Mouse (Mus musculus) mouse trophoblast stem cell (cell line): ENCODE results near the gene Clec3b.

Experiments used
- in situ Hi-C, 2 experiments: fragments of 300-500 bp; cut with MseI, MboI; formaldehyde crosslinking; loops; 2 replicates in 1 of 2; 3 replicates in 1 of 2; pipeline ENCODE4 v1.15.1; 2025

The Clec3b gene

DNA sequence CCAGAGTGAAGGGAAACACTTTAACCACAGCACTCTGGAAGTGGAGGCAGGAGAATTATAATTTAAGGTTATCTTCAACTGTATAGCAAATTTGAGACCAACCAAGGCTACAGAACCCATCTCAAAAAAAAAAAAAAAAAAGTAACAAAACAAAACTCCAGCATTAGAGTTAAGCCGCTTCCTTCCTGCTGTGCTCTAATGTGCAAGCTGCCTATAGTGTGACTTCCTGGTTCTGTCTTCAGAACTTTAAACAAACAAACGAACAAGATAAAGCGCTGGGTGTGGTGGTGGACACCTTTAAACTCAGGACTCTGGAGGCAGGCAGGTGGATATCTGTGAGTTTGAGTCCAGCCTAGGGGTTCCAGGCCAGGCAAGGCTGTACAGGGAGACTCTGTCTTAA is 1.3 kb downstream of the Clec3b start:
- in situ Hi-C loops, result loop anchor here (10.0 kb wide), 1 partner anchor 293 kb away; no protein-coding TSS in a partner anchor

DNA sequence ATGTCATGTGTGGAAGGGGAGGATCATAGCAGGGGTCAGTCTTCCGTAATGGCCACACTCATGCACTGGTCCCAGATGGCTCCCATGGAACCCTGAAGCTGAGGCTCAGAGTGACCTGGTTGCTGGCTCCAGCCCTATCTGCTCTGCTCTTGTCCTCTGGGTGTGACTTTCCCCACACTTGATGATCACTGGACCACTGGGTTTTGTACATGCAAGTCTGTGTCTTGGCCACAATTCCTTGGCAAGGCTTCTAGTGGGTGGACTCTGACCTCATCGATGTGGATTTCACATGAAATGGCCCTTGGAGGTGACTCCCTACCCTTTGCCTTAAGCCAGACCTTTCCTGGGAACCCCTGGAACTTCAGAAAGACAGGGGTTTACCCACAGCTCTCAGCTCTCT is 2.4 kb downstream of the Clec3b start:
- in situ Hi-C loops, result loop anchor here (10.0 kb wide), 1 partner anchor 292 kb away; no protein-coding TSS in a partner anchor

DNA sequence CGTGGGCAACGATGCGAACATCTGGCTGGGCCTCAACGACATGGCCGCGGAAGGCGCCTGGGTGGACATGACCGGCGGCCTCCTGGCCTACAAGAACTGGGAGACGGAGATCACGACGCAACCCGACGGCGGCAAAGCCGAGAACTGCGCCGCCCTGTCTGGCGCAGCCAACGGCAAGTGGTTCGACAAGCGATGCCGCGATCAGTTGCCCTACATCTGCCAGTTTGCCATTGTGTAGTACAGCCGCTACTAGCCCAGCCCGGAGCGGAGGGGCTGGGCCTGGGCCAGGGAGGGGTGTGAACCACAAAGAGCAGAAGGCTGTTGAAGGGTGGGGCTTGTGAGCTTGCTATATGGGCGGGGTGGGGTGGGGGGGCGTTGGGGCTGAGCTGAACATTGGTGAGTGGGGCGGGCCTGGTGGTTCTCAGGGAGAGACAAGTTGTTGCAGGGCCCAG is 6.2 kb downstream of the Clec3b start:
- in situ Hi-C loops, result loop anchor here (5.0 to 10.0 kb wide), 3 partner anchors 95 to 288 kb away; no protein-coding TSS in a partner anchor

DNA sequence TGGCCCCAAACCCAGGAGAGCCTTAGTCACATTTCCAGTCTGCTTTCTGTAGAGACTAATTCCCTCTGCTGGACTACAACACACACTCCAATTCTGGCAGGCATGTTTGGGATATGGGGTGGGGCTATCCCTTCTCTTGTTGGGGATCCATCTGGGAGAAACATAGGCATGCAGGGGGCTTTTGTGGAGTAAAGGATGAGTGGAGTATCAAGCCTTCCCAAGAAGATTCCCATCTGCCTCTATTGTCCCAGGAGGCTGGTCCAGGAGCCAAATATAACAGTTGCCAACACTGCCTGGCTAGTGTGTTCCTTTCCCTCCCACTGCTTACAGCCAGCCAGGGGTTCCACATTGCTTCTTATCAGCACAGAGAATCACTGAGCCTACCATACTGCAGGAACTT is 7.0 kb downstream of the Clec3b start:
- in situ Hi-C loops, result loop anchor here (5.0 to 10.0 kb wide), 3 partner anchors 95 to 287 kb away; no protein-coding TSS in a partner anchor

DNA sequence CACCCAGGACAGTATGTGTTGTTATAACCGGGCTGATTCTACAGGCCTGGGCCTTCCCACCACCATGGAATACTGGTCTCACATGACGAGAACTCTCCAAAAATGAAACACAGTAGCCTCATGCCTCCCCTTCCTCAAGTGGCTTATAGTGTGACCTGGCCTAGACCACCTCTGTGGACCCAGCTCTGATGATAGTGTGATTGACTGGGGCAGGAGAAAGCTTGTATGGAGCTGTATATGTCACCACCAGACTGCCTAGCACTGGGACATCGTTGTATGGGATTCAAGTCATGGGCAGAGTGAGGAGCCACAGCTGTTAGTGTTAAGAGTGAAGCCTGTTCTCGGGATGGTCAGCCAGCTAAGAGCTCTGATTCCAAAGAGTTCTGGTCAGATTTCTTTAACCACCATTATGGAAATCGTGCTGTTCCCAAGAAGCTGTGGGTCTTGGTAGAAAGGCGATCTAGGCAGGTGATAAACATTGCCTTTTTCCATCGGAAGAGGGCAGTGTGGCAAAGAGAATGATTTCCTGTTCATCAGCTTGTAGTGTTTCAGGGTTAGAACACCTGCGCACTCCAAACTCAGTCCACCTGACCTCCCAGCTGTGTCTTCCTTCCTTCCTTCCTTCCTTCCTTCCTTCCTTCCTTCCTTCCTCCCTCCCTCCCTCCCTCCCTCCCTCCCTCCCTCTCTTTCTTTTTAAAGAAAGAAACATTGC is 7.5 kb downstream of the Clec3b start:
- in situ Hi-C loops, result loop anchor here (5.0 to 10.0 kb wide), 3 partner anchors 94 to 287 kb away; no protein-coding TSS in a partner anchor

DNA sequence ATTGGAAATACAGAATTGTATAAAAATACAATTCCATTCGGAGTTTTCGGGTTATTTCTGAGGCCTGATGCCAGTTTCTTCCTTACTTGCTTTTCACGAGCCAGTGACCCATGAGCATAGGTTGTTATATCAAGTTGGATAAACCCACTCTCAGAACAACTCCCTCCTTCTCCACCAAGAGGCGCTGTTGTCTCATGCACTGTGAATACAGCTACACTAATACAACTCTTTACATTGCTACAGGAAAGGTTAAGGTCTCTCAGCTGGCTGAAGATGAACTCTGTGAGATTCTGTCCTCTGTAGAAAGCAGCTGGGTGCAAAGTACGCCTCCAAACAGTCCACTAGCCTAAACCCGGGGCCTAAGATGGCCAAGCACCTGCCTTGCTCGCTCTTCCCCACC is 8.6 kb downstream of the Clec3b start:
- in situ Hi-C loops, result loop anchor here (5.0 to 10.0 kb wide), 3 partner anchors 93 to 285 kb away; no protein-coding TSS in a partner anchor

DNA sequence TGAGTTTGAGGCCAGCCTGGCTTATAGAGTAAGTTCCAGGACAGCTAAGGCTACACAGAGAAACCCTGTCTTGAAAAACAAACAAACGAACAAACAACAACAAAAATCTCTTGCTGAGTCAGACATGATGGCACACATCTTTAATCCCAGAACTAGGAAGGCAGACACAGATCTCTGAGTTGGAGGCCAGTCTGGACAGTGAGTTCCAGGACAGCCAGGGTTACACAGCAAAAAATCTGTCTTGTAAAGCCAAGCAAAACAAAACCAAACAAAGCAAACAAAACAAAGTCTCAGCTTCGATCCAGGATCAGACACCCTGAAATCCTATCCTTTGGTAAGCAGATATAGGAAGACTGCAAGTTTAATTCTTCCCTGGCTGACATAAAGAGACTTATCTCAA is 11.0 kb downstream of the Clec3b start:
- in situ Hi-C loops, result no loop called here

DNA sequence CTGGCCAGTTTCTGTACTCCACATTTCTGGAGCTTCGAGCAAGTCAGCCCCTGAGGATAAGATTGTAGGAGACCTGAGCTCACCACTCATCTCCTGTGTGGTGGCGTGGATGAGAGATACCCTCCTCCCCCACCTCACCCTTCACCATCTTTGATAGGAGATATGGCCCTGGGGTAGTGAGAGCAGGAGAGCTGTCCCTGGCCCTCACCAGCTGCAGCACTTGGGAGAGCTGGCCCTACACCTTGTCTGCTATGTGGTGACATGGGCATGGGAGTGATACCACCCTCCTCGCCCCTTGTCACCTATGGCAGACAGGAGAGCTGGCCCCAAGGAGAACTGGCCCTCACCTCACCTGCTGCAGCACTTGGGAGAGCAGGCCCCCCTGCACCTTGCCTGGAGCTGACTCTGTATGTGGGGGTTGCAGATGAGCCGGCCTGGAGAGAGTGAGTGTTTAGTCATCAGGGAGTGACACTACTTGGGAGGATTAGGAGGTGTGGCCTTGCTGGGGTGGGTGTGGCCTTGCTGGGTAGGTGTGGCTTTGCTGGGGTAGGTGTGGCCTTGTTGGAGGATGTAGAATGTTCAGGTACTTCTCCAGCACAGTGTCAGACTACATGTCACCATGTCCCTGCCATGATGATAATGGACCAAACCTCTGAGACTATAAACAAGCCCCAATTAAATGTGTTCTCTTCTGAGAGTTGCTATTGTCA is 12.4 kb downstream of the Clec3b start:
- in situ Hi-C loops, result no loop called here

DNA sequence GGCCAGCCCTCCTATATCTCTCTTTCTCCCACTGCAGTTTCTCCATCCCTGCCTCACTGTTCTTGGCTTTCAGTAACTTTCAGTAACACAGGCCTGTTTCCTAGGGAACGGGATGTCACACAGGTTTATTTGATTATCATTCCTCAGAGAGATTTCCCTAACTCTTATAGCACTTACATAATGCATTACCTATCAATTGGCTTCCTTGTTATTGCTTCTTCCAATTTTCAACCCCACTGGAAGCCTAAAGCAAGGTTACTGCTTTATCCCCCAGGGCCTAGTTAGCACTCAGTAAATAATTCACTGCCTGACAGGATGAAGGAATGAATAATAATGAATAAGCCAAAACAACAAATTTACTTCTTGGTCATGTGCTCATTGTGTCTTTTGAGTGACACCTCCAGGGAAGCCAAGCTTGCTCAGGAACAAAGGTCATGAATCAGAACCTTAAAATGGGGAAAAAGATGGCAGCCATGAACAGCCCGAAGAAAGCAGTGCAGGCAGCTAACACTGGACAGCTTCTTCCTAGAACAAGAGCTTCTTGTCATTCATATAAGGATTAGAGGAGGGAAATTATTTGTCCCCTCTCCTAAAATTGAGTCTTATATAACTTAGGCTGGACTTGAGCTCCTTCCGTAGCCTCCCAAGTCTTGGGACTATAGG is 15.2 kb downstream of the Clec3b start:
- in situ Hi-C loops, result no loop called here

DNA sequence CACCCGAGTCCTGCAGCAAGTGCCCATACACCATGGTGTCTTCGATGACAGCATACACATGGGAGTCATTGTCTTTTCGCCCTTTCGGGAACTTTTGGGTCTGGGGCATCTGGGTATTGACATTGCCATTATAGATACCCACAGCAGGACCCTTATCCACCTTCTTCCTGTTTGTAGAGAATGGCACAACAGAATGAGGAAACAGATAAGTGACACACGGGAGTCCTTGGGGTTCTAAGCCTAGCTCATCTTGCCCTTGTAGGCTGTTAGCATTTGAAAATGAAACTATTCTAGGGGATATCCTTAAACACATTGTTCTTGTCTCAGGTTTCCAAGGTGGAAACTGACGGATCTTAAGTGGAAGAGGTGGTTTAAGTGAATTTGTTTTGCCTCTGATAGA is 23.0 kb downstream of the Clec3b start:
- in situ Hi-C loops, result no loop called here

DNA sequence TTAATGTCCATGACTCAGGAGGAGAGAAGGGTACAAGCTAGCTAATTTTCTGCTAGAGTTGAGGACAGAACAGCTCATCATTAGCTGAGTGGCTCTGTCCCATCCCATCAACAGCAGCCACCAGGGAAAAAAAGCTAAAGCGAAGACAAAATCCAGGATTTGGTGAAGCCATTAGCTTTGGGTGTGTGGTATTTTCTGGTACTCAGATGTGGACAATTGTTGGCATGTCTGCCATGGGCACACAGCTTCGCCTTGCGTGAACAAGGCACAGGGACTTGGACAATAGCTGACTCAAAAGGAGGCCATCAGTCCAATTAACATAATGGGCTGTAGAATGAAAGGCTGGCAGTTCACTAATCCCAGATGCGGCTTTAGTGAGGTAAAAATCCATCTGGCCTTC is 23.6 kb downstream of the Clec3b start:
- in situ Hi-C loops, result no loop called here

DNA sequence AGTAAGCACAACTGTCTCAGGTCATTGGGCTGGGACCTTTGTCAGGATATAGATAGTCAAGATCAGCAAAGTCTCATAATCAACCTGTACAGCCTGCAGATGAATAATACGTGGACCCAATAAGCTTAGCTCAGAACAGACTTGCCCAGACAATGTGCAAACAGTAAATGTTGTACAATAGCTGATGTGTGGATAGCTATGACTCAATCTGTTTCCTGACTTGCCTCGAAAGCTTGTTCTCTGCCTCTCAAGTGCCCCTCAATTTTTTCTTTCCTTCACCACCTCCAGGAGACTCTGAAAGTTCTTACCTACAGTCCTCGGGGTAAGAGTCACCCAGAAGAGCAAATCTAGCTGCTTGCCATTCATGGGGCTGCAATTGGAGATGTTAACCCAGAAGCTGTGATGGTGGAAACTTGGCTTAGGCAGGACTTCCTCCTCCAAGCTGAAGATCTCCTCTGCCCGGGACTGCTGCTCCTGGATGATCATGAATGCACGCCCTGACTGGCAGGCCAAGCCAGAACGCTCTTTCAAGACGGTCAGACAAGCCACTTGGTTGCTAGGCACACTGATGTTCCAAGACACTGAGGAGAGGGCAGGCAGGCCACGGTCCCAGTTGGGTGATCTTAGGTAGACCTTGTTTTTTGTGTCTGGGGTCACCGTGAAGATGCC is 26.8 kb downstream of the Clec3b start:
- in situ Hi-C loops, result no loop called here

DNA sequence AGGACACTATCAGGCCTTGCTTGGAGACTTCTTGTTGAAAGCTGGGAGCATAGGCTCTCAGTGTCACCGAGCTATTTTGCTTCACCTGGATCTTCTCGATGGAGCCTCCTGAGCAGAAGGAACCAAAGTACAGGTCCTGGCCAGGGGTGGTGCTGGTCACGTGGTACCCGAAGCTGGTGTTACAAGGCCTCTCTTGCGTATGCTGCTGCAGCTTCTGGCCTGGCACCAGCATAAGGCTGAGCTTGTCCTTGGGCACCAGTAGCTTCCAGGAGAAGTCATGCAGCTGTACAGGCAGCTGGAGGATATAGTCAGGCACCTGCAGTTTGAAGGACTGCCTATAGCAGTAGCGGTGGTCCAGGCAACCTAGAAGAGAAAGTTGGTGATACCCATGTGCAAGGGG is 29.3 kb downstream of the Clec3b start:
- in situ Hi-C loops, result no loop called here

DNA sequence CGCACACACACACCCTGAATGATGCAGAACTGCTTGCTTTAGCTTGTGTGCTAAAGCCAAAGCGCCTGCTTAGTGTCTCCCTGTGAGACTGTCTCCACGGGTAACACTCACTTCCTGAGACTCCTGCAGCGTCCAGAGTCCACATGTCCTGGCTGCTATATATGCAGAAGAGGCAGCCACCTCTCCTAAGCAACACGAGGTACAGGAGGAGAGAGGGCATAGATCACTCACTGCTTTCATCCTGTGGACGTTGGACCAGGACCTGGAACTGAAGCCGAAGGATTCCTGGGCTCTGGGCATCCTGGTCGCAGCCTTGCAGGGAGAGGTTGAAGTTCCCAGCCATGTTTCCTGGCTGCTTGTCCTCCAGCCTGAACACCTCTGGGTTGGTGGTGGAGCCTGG is 32.5 kb downstream of the Clec3b start:
- in situ Hi-C loops, result no loop called here

DNA sequence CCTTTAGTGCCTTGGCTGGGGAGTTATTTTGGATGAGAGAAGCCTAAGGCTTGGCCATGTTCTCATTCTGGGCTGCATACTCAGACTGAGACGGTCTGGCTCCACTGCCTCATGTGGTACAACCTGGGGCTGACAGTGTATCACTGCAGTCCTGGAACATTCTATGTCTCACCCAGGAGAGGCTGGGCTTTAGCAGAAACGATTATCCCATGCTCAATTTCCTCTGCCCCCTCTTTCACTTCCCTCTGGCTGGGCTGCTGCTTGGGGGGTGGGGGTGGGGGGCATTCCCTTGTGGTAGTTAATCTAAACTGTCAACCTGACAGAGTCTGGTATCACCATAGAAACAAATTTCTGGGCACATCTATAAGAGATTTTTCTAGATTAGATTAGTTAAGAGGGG is 34.8 kb downstream of the Clec3b start:
- in situ Hi-C loops, result no loop called here

DNA sequence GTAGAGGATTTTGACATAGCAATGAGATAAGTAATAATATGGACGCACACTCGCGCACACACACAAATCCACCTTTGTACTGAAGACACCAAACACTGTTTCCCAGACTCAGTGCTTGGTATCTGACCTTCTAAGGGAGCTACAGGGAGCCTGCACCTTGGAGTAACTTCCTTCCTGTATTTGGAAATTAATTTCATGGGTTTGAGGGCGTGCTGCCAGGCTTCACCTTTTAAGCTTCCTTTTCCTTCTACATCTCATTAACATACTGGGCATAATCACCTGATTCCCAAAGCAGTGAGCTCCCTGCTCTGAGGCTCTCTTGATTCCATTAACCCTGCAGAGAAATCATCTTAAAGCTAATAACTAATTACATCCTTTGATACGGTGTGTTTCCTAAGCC is 35.4 kb downstream of the Clec3b start:
- in situ Hi-C loops, result no loop called here

DNA sequence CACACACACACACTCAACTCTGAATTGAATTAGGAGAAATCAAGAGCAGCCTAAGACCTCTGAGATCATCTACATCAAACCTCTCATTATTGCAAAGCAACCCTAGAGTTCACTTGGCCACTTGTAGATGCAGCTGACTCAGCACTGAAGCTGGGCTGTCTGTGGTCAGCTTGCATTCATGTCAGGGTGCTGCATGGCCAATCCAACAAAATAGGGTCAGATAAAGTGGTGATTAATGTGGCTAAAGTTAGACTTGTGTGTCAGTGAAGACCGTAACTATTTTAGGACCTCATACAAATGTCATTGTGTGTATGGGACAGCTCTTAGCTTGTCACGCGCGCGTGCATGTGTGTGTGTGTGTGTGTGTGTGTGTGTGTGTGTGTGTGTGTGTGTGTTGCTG is 36.8 kb downstream of the Clec3b start:
- in situ Hi-C loops, result no loop called here

DNA sequence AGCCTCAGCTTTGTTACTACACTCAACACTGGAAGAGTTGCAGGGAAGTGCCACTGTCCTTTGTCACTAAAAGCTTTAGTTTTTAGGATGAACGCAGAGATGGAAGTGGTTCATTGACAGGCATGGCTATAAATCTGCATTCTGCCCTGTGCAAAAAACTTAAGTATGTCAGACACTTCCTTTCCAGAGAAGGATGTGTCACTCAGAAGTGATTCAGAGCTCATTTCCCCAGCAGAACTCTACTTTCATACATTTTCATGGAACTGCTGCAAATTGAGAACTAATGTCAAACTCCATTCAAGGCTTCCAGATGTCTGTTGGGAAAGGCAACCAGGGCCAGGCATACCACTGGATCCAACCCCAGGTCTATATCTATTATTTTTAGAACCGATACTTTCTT is 37.5 kb downstream of the Clec3b start:
- in situ Hi-C loops, result no loop called here

DNA sequence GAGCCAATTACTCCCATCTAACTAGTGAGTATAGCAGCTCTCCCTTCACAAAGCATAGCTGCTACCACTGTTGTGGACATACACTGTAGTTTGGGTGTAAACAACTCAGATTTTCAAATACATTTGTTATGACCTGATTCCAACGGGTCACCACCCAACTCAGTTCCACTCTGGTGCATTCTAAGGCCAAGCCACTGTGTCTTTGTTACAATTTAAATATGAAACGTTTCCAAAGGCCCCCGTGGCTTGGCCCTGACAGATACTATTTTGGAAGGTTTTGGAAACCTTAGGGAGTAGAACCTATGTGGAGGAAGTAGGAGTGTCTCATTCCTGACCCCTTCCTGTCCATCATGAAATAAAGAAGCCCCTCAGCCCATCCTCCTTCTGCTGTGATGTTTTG is 49.4 kb downstream of the Clec3b start:
- in situ Hi-C loops, result no loop called here

DNA sequence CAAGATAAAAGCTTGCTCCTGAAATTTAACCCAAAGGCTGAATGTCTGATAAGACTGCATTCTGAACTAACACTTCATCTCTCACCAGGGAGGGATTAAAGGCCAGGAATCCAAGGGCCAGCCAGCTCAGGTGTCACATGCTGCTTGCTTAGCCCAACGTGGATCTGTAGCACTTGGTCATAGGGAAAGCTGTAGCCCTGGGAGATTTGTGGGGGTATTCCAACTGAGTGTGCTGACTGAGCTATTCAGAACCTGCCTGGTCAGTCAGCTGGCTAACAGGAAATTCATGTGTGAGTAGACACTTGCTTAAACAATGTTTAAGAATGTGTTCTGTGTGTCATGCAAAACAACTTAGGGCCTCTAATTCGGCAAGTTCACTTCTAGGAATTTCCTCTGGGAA is 55.8 kb downstream of the Clec3b start:
- in situ Hi-C loops, result no loop called here

DNA sequence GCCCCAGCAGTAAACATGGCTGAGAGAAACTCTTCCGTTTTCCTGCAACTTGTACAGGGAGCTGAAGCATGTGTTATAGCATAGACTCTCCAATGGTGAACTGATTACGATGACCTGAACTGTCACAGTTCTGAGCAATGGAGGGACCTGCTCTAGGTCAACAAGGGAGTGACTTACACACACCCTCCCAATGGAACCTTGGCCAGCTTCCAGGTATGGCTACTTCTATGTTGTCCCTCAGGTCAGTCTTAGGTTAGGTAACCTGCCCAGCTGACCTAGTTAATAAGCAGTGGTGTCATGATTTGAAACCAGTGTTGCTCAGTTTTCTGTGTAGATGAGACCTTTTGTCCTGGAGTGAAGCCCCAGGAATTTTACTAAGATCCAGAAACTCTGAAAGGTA is 56.2 kb downstream of the Clec3b start:
- in situ Hi-C loops, result no loop called here
